Mouse (Mus musculus): ENCODE measurements around the gene Drc7.

Gene Drc7

GRCm38 (mm10) chr8:95126497-95126896 is 71.6 kb downstream of the Drc7 start:
- 90% methylated on average over 11 of the region's 11 CpGs for WGBS

GRCm38 (mm10) chr8:95127658-95128057 is 72.8 kb downstream of the Drc7 start:
- WGBS, result 70% methylated on average over 9 of the region's 9 CpGs

Measured in cerebral cortex, adult 2 months (tissue).